Mouse (Mus musculus) layer of hippocampus, adult 2 months (tissue): ENCODE data around the gene Tuft1. TPM values are rescaled to one million over a fixed set of nuclear protein-coding genes. Genes with fewer than 3 reads are reported as not detected.
"Not testable (repeated sequence)": the region's sequence is repeated elsewhere in the genome, so short reads cannot be mapped to it uniquely, and the experiment has no call there.

ENCODE experiments used
- DNase-seq, 2 experiments: peaks; one replicate each; pipeline ENCODE4 v3.0.0; 2022; ENCODE audit warnings: low spot score in 2 of 2
- H3K27ac ChIP-seq: fragments of 200-600 bp; 2 replicates; pipeline ENCODE4 v1.8.1; 2022
- H3K4me3 ChIP-seq: fragments of 200-600 bp; 2 replicates; pipeline ENCODE4 v1.8.1; 2022; ENCODE audit warnings: mild to moderate bottlenecking
- CTCF ChIP-seq: fragments of 200-600 bp; conservative IDR thresholded peaks from 2 replicates; pipeline ENCODE4 v1.8.1; 2022; ENCODE audit warnings: antibody characterized with exemption, mild to moderate bottlenecking, moderate library complexity
- long read RNA-seq, 2 experiments: library from polyadenylated mRNA; stranded (forward); transcript quantifications; one replicate each; pipeline ENCODE4 v2.0.0; 2021; ENCODE audit warnings: borderline mapping rate in 2 of 2
- total RNA-seq, 2 experiments: library from RNA; stranded (reverse); gene quantifications; 2 replicates each; pipeline ENCODE4 v1.2.3; 2021

The Tuft1 gene
- total RNA-seq, result 1 to 10 TPM; 2.4 to 2.8 TPM
- long read RNA-seq, experiment 1, partial matches to known transcripts, result 0 of 1 reads
- long read RNA-seq, experiment 1, other reads (novel, unspliced or antisense), result 1 of 1 reads
- long read RNA-seq, experiment 2, partial matches to known transcripts, result 1 of 3 reads
- long read RNA-seq, experiment 2, other reads (novel, unspliced or antisense), result 1 of 3 reads

DNA sequence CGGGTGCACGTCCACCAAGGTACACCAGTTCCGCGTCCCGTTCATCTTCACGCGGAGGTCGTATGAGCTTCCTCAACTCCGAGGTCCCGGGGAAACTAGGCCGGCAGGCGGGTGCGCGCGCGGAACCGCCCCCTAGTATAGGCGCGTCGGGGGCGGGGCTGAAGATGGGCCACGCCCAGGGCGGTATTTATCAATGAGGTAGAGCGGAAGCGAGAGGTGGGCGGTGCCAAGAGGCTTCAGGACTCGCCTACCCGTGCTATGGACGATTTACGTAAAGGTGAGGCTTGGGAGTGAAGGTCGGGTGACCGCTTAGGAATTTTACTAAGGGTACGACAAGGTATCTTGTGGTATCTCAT is at the start of gene Tuft1:
Tuft1 (minus strand) TSS at position 133 of the 356 bp plus-strand sequence.
- peak within 1 kb of the TSS; percentile 37; the same call in 1 of the 2 replicates for H3K4me3 ChIP-seq
- DNase-seq, result peak; percentile 32 to 57

DNA sequence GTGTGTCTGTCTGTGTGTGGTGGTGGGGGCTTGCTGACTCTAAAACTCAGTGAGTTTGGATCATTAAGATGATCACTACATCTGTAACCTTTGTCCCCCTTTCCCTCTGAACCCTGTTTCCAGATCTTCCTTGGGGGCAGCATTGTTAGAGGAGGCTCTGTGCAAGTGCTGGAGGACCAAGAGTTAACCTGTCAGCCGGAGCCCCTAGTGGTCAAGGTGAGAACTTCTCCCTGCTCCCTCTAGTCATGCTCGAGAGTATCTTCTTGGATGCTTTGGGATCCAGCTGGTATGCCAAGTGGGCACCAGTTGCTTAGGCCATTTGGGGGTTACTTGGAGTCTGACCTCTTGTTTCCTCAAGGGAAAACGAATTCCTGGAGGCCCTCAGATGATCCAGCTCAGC is 44.7 kb upstream of the Tuft1 start:
- DNase-seq, H3K4me3 ChIP-seq, H3K27ac ChIP-seq: not testable (repeated sequence)
- TF ChIP-seq CTCF, result peak; percentile 59

More for the DNA sequence above, at the start of gene Tuft1:
- not testable (repeated sequence) for H3K27ac ChIP-seq

DNA sequence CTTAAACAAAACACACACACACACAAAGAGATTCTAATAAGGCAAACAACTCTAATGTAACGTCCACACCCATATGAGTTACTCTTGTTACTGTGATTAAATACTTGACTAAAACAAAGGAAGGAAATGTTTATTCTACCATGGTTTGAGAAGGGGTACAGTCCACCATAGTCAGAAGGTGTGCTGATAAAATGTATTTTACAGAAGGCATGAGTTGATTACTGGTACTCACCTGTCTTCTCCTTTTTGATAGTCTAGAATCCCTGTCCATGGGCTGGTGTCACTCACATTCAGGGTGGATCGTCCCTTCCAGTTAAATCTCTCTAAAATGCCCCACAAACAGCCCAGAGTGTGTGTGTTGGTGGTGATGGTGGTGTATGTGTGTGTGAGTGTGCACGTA is 44.2 kb upstream of the Tuft1 start:
- TF ChIP-seq CTCF, result no peak
- no peak for DNase-seq
- Histone ChIP-seq H3K4me3 (no peak overlapping the region), H3K27ac (no peak overlapping the region)

DNA sequence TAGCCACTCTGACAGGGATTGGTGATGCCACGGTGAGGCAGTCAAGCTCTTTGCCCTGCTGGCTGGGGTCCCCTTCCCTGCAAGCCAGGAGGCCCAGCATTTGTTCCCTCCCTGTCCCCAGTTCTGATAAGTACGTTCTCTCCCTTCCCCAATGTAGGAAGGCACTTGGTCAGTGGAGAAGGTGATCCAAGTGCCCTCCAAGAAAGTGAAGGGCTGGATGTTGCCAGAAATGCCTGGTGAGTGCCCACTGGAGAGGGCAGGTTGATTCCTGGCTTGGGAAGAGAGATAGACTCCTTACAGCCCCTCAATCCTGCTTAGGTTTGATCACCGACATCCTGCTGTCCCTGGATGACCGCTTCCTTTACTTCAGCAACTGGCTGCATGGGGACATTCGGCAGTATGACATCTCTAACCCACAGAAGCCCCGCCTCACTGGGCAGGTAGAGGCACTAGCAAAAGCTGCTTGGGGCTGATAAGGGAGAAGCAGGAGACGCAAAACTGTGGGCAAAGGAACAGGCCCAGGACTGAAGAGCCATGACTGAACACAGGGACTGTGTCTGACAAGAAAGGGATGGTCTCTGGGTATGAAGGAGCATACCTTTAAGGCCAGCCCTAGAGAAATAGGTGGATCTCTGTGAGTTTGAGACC is 43.6 kb upstream of the Tuft1 start:
- not testable (repeated sequence) for H3K27ac ChIP-seq, H3K4me3 ChIP-seq, DNase-seq

DNA sequence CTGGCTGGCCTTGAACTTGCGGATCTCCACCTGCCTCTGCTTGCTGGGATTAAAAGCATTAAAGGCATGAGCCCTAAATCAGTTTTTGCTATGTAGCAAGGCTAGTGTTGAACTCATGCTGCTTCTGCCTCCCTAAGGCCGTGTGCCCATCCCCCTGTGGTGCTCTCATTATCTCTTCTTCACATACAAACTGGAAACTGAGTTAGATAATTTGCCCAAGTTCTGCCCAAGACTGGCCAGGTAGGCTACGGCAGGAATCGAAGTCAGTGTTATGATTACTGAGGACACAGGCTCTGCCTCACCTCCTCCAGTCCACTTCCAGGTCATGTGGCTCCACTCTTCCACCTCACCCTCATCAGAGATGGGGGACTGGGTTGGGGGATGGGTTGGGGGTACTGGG is 37.6 kb upstream of the Tuft1 start:
- H3K4me3 ChIP-seq, H3K27ac ChIP-seq, DNase-seq: not testable (repeated sequence)

DNA sequence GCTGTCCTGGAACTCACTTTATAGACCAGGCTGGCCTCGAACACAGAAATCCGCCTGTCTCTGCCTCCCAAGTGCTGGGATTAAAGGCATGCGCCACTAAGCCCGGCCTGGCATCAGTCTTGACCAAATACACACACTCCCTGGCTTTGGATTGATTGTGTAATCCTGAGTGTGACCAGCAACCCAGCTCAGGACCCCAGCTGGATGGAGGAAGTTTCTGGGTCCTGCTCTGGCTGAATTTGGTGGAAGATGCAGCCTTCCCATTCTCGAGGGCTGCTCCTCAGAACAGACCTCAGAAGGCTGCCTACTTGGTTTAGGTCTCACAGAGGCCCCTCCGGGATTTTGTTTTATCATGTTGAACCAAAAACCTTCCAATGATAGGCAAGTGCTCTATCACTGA is 36.9 kb upstream of the Tuft1 start:
- not testable (repeated sequence) for H3K27ac ChIP-seq, DNase-seq, H3K4me3 ChIP-seq

DNA sequence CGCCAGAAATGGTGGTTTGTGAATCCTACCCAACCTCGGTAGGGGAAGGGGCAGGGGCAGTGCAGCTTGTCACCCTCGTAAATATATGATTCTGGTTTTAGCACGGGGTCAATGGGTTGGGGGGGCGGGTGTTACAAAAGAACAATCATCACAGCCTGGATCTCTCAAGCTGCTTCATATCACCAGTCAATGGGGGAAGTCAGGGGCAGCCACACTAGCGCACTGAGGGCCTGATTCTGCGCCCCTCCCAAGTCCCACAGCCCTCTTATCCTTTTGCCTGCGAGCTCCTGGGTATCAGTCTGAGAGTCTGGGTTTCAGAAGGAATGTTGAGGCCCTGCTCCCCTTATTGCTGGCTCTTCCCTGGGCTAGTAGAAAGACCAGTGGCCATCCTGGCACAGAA is 35.2 kb upstream of the Tuft1 start:
- DNase-seq, H3K4me3 ChIP-seq, H3K27ac ChIP-seq: not testable (repeated sequence)

DNA sequence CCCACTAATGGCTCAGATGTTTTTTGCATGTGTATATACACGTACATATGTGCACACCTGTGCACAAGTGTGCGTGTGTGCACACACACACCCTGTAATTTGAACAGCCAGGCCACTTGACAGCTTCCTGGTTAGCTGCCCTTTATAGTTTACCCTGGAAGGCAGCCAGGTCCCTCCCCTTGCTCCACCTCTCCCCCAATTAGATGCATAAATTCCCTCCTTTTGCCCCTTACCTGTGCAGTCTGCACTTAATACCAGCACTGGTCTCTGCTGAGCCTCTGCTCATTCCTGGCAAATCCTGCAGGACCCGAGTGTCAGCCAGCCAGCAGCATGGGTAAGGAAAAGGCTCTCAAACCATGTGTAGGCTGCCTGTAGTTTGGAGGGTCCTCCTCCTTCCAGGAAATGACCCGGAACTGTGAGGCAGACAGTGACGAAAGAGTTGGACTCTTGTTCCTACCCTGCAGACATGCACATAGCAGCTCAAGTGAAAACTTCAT is 34.7 kb upstream of the Tuft1 start, which contains the start of gene Selenbp2:
Selenbp2 (plus strand) TSS at position 228 of the 497 bp plus-strand sequence.
- H3K4me3 ChIP-seq, result no peak within 1 kb of the TSS
- no peak for TF ChIP-seq CTCF
- DNase-seq, result no peak
- no peak within 1 kb of the TSS for H3K27ac ChIP-seq

DNA sequence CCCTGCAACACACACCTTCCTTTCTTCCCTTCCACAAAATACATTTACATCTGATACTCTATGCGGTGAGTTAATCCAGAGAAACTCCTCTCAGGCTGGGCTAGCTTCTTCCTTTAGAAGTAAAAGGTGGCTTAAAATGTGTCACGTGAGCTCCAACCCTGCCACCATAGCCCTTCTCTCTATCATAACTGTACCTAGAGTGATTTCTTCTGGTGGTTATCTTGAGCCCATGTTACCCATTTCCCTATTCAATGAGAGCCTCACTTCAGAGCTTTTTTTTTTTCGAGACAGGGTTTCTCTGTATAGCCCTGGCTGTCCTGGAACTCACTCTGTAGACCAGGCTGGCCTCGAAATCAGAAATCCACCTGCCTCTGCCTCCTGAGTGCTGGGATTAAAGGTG is 33.0 kb upstream of the Tuft1 start:
- H3K27ac ChIP-seq, DNase-seq, H3K4me3 ChIP-seq: not testable (repeated sequence)

DNA sequence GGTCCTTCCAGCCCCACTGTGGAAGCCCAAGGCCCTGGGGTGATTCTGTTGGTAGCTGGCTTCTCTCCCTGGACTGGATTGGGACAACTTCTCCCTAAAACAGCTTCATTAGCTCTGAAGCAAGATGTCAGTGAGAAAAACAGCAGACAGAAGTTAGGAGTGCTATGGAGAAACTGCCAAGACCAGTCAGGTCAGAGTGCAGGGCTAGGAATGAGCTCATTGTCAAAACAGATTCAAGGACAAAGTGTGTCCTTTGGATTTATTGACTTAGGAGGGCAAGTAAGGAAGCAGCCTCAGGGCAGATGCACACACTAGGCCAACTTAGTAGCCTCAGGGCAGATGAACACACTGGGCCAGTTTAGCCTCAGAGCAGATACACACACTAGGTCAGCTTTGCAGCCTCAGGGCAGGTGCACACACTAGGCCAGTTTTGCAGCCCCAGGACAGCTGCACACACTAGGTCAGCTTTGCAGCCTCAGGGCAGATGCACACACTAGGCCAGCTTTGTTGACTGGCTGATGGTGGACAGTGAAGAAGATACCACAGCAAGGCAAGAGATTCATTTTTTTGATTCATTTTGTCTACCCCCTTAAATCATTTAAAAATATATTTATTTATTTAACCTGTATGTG is 32.1 kb upstream of the Tuft1 start:
- H3K4me3 ChIP-seq, result no peak overlapping the region
- no peak for DNase-seq
- no peak for TF ChIP-seq CTCF
- H3K27ac ChIP-seq, result no peak overlapping the region

DNA sequence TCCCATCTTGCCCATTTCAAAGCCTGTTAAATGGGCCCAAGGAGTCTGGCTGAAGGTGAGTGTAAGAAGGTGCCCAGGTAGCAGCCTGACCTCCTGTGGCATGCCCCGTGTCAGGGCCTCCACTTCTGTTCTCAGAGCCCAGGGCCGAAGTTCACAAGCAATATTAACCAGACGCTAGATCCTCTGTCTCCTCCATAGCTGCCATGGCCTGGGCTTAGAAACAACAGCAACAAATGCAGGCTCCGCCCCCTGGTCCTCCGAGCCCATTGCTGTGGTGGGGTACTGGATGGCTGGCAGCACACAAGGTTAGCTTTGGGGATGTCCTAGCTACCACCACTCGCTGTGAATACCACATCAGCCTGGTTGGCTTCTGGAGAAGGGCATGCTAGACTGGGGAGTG is 31.5 kb upstream of the Tuft1 start:
- not testable (repeated sequence) for DNase-seq, H3K4me3 ChIP-seq, H3K27ac ChIP-seq

DNA sequence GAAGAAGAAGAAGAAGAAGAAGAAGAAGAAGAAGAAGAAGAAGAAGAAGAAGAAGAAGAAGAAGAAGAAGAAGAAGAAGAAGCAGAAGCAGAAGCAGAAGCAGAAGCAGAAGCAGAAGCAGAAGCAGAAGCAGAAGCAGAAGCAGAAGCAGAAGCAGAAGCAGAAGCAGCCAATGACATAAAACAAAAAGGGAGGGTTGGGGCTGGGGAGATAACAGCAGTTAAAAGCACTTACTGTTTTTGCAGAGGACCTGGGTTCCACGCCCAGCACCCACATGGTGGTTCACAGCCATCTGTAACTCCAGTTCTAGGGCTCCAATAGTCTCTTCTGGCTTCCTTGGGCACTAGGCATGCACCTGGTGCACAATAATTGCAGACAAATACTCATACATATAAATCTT is 30.5 kb upstream of the Tuft1 start:
- not testable (repeated sequence) for H3K4me3 ChIP-seq, DNase-seq, H3K27ac ChIP-seq

DNA sequence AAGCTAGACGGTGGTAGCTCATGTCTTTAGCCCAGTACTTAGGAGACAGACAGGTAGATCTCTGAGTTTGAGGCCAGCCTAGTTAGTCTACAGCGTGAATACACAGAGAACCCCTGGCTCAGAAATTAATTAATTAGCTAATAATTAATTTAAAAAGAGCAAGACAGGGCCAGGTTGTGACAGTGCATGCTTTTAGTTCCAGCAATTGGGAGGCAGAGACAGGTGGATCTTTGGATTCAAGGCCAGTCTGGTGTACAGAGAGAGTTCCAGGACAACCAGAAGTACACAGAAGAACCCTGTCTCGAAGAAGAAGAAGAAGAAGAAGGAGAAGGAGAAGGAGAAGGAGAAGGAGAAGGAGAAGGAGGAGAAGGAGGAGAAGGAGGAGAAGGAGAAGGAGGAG is 30.0 kb upstream of the Tuft1 start:
- H3K27ac ChIP-seq, H3K4me3 ChIP-seq, DNase-seq: not testable (repeated sequence)

DNA sequence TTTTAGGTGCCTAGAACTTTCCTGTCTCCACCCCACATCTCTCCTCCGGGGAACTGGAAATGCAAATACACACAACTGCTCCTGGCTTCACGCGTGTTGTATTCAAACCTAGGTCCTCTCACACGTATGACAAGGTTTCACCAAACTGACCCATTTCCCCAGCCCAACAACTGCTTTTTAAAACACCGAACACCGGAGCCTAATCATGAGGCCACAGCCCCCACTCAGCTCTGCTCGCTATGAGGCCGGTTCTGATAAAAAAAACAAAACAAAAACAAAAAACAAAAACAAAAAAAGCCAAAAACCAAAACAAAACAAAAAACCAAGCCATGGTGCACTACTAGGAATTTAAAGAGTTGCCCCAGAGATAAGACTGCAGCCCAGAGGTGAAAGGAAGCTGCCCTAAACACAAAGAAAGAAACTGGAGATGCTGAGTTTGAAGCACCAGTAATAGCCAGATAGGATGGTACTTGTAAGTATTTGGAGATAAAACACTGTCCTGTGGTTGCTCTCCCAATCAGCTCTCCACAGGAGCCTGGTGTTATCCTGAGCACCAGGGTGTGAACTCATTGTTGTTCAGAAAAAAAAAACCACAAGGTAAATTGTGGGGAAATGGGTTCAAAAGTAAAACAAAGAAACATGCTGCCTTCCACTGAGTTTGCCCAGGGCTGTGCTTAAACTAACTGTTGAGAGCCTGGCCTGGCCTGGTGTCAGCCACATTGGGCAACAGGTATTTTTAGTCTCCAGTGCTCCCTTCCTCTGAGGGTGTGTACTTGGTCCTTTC is 27.5 kb upstream of the Tuft1 start:
- not testable (repeated sequence) for H3K27ac ChIP-seq, DNase-seq, H3K4me3 ChIP-seq
